Mouse (Mus musculus) retina, embryonic 14.5 days (tissue): ENCODE results near the gene Kansl3.
A peak's percentile ranks its signal among the peaks of the same experiment; 100 is the strongest.

Experiments used
- DNase-seq: peaks from one replicate; pipeline ENCODE4 v3.0.0-alpha.2; 2015; ENCODE audit warnings: low spot score

Gene Kansl3

GRCm38 (mm10) chr1:36321829-36322573 is 47.0 kb downstream of the Kansl3 start:
- no peak for DNase-seq

GRCm38 (mm10) chr1:36321164-36321563 is 47.8 kb downstream of the Kansl3 start:
- no peak for DNase-seq

- DNase-seq: no peak
Observed at GRCm38 (mm10) chr1:36315776-36316100, 53.2 kb downstream of the Kansl3 start.

- DNase-seq: no peak
Observed at GRCm38 (mm10) chr1:36314959-36315775, 53.8 kb downstream of the Kansl3 start.

- peak; percentile 55 for DNase-seq
Observed at GRCm38 (mm10) chr1:36309498-36309901, 59.5 kb downstream of the Kansl3 start.

- DNase-seq: no peak
Observed at GRCm38 (mm10) chr1:36308966-36309475, 60.0 kb downstream of the Kansl3 start.

- peak; percentile 32 for DNase-seq
Observed at GRCm38 (mm10) chr1:36308451-36308901, 60.5 kb downstream of the Kansl3 start.

GRCm38 (mm10) chr1:36307495-36308280 is 61.3 kb downstream of the Kansl3 start, which contains the start of gene Arid5a:
Arid5a (plus strand) TSS chr1:36307733.
- peak; percentile 96 for DNase-seq

GRCm38 (mm10) chr1:36307121-36307494 is 61.9 kb downstream of the Kansl3 start:
- no peak for DNase-seq

- no peak for DNase-seq
Observed at GRCm38 (mm10) chr1:36306120-36306519, 62.9 kb downstream of the Kansl3 start.

- DNase-seq: no peak
Observed at GRCm38 (mm10) chr1:36304764-36305163, 64.2 kb downstream of the Kansl3 start.

GRCm38 (mm10) chr1:36303381-36304320 is 65.3 kb downstream of the Kansl3 start:
- DNase-seq: peak; percentile 45

- no peak for DNase-seq
Observed at GRCm38 (mm10) chr1:36302957-36303356, 66.0 kb downstream of the Kansl3 start.

- DNase-seq: no peak
Observed at GRCm38 (mm10) chr1:36302273-36302672, 66.7 kb downstream of the Kansl3 start.

GRCm38 (mm10) chr1:36300486-36300885 is 68.5 kb downstream of the Kansl3 start:
- DNase-seq: no peak

GRCm38 (mm10) chr1:36299676-36300075 is 69.3 kb downstream of the Kansl3 start:
- DNase-seq: no peak

- no peak for DNase-seq
Observed at GRCm38 (mm10) chr1:36299126-36299525, 69.9 kb downstream of the Kansl3 start.

- DNase-seq: no peak
Observed at GRCm38 (mm10) chr1:36298107-36298506, 70.9 kb downstream of the Kansl3 start.

GRCm38 (mm10) chr1:36296466-36297149 is 72.4 kb downstream of the Kansl3 start:
- no peak for DNase-seq

GRCm38 (mm10) chr1:36294402-36294801 is 74.6 kb downstream of the Kansl3 start:
- DNase-seq: no peak
